Mouse (Mus musculus) monocyte, adult 2 months (primary cell): ENCODE results near the gene Atf7ip.

Experiments
- DNase-seq, 2 experiments: peaks; one replicate each; pipeline ENCODE4 v3.0.0; 2022; ENCODE audit warnings: low spot score in 2 of 2, low read depth in 1 of 2

Atf7ip gene

GRCm38 (mm10) chr6:136634982-136635381 lies 129.0 kb downstream of the Atf7ip start:
- no peak for DNase-seq

GRCm38 (mm10) chr6:136644171-136644570 lies 138.2 kb downstream of the Atf7ip start:
- DNase-seq: peak in 1 of 2 experiments; percentile 29

GRCm38 (mm10) chr6:136645754-136646153 lies 139.8 kb downstream of the Atf7ip start:
- DNase-seq: no peak

- DNase-seq: no peak
Measured at GRCm38 (mm10) chr6:136646207-136646606, 140.2 kb downstream of the Atf7ip start.

- DNase-seq: no peak
Measured at GRCm38 (mm10) chr6:136647455-136647861, 141.5 kb downstream of the Atf7ip start.

- no peak for DNase-seq
Measured at GRCm38 (mm10) chr6:136650664-136651063, 144.7 kb downstream of the Atf7ip start.

- DNase-seq: no peak
Measured at GRCm38 (mm10) chr6:136653331-136653730, 147.4 kb downstream of the Atf7ip start.

GRCm38 (mm10) chr6:136654470-136654869 lies 148.5 kb downstream of the Atf7ip start:
- peak in 1 of 2 experiments; percentile 10 for DNase-seq

- no peak for DNase-seq
Measured at GRCm38 (mm10) chr6:136655786-136656185, 149.8 kb downstream of the Atf7ip start.

- DNase-seq: no peak
Measured at GRCm38 (mm10) chr6:136658303-136658702, 152.3 kb downstream of the Atf7ip start.

GRCm38 (mm10) chr6:136659226-136659625 lies 153.3 kb downstream of the Atf7ip start:
- peak; percentile 68 to 73 for DNase-seq
